Mouse (Mus musculus): ENCODE measurements around the gene Tmem171.

GRCm38 (mm10) chr13:98669296-98669695 lies 25.3 kb downstream of the Tmem171 start:
- TF ChIP-seq GATA1 (IDR thresholded peaks at IDR 0.05; ENCODE audit: borderline replicate concordance, low read length) (no peak), FLI1 (IDR thresholded peaks at IDR 0.05; ENCODE audit: low read length) (no peak)
